Mouse (Mus musculus) spleen, adult 18-20 months (tissue): ENCODE results near the gene Syn3.

Experiments used
- DNase-seq, 2 experiments: peaks; one replicate each; pipeline ENCODE4 v3.0.0; 2022; ENCODE audit warnings: mixed read lengths in 2 of 2

The Syn3 gene

GRCm38 (mm10) chr10:86302761-86303494 is 195.8 kb downstream of the Syn3 start:
- DNase-seq, result peak in 1 of 2 experiments; percentile 13

DNA sequence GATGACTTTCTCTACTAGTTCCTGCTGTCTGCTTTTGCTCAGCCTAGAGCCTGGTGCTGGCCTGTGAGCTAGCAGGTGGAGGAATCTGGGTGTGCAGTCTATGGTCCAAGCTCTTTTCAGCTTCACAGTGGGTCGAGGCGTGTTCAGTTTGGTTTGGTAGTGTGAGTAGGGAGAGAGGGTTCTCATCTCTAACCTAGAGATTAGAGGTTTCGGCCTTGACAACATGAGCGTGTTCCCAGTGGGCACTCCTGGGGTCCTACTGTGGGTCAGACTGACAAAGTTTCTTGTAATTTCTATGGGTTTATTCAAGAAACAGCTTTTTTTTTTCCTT is 196.4 kb downstream of the Syn3 start:
- DNase-seq, result no peak

DNA sequence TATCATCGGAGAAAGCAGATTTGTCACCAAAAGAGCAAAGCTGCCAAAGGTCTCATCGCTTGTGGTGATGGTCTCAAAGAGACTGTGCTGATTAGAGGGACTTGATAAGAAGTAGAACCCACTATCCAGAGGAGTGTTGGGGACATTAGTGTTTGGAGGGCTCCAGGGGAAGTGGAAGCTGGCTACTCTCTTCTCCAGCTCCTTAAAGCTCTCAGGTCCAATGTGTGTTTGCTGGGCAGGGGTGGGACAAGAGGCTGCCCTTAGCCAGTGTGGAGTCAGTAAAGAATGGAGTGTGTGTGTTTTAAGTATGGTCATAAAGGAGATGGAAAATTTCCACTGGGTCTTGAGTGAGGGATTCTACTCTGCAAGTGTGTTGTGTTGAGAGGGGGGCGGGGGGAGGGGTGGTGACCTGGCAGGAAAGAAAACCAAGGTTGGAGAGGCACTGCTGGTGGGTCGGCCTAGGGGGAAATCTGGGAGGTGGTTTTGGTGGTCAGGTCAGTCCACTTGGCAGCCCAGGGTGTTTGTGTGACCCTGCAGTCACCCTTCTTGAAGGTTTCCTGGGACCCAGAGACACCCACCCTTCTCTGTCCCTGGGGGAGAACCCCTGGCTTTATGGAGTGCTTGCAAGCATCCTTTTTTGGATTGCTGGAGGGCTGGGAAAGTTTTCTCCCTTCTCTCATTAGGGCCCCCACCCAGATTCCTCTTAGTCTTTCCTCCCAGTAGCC is 196.9 kb downstream of the Syn3 start:
- no peak for DNase-seq

DNA sequence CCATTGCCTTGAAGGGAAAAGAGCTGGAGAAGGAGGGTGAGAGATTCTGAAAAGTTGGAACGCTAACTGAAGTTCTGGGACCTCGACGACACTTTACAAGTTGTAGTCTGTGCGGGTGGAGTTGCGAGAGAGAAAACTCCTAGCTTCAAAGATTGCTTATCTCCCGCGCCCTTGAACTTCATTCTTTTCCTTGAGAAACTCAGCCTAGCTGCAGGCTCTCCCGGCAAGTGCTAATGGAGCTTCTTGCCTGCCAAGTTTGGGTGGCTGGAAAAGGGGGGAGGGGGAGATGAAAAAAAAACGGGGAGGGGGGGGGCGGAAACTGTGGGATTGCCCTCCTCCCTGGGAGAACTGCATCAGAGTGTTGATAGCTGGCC is 197.6 kb downstream of the Syn3 start:
- no peak for DNase-seq

DNA sequence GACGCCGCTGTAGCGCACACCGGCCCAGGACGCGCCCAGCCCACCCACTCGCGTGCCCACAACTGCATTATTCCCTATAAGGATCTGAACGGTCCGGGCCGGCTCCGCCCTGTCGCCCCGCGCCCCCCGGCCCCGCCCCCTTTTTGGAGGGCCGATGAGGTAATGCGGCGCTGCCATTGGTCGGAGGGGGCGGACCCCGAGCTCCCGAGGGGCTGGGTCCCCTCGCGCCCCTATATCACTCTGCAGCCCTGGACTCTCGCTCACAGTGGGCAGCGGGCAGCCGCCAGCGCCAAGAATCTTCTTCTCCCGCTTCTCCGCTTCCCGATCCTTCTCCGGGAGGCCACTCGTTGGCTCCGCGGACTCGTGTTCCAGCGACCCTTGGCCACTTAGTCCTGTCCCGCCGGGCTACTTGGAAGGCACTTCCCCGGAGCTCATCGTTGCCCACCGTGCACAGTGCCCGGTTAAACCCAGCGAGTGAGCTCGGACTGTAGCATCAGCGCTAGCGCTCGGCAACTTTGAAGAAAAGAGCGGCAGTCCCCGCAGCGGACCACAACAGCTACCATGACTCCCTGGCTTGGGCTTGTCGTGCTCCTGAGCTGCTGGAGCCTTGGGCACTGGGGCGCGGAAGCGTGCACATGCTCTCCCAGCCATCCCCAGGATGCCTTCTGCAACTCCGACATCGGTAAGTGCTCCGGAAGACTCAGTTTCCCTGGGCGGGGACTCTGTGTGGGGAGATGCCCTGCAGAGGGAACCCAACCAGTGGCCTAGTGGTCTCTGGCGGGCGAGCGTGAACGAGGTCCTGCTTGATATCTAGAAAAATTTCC is 198.2 kb downstream of the Syn3 start, which contains the start of gene Timp3:
Timp3 (plus strand) TSS at position 80 of the 824 bp plus-strand sequence.
- DNase-seq, result peak in 1 of 2 experiments; percentile 9

- no peak for DNase-seq
Measured at GRCm38 (mm10) chr10:86299795-86300194, 198.9 kb downstream of the Syn3 start.

- no peak for DNase-seq
Measured at GRCm38 (mm10) chr10:86298326-86298725, 200.4 kb downstream of the Syn3 start.

GRCm38 (mm10) chr10:86297307-86297706 is 201.4 kb downstream of the Syn3 start:
- DNase-seq, result no peak

DNA sequence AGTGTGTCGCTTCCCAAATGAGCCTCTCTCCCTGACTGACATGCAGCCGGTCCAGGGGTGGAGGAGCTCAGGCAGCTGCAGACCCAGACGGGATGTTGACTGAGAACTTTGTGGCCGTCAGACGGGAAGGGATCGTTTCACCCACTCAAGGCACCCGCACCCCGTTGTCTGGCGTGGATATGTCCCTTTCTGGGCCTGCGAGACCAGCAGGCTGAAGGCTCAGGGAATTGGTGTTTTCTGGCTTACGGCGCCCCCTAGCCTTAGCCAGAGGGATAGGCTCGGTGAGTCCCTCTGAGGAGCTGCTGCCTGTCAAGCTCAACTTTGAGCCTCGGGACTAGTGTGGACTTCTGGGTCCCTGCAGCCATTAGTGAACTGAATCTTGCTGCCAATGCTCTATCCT is 202.6 kb downstream of the Syn3 start:
- DNase-seq, result peak; percentile 24 to 47

DNA sequence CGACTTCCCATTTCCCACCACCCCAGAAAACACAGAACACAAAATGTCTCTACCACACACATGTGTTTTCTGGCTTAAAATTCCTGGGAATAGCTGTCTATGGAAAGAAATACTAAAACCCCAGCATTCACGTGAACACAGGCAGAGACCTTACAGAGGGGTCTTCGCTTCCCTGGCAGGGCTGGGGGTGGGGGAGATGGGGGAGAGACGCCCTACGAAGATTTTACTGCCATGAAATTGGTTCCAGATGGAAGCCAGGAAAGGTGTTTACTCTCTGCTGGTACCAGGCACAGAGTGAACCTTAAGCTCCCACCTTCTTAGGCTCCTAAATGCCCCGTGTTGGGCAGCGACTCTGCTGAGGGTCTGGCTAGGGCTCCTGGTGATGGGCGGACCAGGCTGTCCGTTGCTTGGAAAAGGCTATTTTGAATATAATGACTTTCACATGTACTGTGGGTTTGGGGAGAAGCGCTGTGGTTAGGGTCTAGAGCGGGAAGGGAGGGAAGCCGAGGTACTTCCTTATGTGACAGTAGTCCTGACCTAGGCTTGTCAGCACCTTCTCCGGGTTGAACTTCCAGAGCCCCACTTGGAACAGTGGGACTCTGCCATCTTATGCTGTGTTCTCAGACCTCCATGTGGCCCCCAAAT is 203.1 kb downstream of the Syn3 start:
- no peak for DNase-seq

DNA sequence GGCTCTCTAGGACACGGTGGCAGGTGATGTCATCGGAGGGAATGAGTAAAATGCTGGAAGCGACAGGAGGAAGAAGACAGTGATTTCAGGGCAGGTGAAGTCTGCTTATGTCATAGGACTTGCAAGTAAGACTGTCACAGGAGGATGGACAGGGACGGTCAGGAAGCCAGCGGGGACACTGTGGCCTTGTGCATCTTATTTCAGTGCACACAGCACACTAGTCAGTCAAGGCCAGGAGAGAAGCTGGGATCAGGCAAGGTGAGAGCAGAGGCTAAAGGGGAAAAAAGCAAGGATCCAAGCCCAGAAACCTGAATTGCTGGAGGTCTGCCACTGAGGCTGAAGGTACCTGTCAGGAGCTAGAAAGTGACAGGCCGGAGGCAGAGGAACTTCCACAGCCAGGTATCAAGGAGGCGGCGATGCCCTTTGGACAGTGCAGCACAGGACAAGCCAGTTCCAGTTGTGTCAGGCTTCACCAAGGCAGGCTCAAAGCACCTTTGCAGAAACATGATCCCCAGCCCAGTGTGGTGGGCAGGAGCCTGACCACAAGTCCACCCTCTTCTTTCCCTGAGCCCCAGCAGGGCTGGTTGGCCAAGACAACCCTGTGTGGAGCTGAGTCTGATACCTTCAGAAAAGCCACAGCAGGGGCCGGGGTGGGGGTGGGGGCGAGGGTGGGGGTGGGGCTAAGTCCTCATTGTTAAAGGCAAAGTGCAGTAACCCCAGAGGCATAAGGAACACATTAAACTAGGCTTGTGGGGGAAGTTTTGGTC is 203.9 kb downstream of the Syn3 start:
- no peak for DNase-seq

DNA sequence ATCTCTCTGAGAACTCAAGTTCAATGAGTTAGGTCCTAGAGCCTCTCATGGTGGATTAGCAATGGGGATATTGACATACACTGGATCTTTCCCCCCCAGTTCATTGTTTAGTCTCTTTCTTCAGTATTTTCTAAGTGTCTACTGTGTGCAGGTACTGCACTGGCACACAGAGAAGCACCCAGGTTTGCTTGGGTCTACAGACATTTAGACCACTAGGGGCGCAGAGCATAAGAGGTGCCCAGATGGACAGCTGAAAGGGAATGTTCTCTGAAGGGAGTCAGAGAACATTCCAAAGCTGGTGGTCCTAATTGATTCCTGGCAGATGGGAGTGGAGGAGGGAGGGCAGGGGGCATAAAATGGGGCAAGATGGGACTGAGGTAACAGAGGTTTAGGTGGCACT is 204.8 kb downstream of the Syn3 start:
- no peak for DNase-seq

- no peak for DNase-seq
Measured at GRCm38 (mm10) chr10:86290109-86290771, 208.5 kb downstream of the Syn3 start.

DNA sequence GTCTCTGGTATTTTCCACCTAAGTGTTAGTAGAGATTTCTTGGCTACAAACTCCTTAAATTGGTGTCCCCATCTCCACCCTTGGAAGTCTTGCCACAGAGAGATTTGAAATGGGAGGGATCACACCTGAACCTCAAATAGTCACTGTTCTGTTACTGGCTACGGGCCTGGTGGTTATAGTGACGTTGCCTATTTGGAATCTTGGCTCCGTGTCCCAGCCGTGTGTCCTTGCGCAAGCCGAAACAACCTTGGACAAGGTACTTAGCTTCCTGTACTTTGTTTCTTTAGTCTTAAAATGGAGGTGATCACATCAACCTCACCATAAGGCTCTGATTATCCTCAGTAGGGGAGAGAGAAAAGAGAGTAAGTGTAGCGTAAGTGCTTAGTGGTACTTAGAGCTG is 212.2 kb downstream of the Syn3 start:
- no peak for DNase-seq

- DNase-seq, result no peak
Measured at GRCm38 (mm10) chr10:86281238-86281637, 217.5 kb downstream of the Syn3 start.

DNA sequence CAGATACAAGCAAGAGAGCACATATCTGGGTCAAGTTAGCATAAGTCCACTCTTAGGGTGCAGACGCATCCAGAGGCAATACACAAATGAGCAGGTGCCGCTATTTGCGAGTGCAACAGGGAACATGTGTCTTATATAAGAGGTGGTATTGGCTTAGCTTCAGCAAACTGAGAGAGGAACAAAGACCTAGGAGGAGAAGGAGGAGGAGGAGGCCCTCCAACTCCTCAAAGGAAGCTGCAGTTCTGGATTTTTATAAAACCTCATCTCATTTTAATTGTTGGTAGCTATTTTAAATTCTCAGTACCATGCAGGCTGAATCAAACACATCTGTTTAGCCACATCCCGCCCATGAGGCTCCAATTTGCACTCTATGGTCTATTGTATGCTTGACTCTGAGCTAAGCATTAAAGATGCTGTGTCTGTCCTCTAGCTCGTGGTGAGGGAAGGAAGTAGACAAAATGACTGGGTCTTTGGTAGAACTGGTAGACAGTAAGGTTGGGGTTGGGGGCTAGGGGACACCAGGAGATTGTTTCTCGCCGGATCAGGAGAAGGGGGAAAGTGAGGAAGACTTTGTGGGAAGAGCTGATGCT is 219.0 kb downstream of the Syn3 start:
- DNase-seq, result no peak

DNA sequence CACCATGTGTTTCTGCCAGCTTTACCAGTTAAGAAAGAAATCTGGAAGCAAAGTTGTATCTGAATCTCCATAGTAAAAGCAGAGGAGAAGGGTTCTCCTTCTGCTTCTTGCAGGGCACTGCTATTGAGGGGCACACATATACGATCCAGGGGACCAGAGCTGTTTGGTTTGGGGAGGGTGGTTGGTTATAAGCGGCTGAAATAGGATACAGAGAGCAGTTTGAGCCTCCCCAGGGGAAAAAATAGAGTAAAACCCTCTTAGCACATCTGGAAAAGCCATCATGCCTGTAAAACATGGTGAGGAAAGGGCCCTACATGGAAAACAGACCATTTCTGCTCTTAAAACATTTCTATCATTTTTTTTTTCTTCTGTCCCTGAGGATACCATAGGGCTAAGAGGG is 220.2 kb downstream of the Syn3 start:
- no peak for DNase-seq

DNA sequence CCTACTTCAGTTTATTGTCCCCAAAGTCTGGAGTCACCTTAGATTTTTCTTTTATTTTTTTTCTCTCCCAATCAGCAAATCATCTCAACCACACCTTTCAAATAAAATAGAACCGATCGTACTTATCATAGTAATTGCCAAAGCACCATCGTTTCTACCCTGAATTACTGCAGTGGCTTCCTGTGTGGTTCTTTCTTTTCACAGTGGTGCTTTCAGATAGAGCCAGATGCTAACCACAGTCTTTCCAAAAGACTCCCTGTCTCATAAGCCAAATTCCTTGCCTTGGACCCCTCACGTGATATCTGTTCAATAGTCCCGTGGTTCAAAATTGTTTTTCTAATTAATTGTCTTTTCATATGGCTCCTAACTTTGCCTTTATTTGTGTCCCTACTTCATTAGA is 221.4 kb downstream of the Syn3 start:
- DNase-seq, result no peak

GRCm38 (mm10) chr10:86275585-86275984 is 223.1 kb downstream of the Syn3 start:
- DNase-seq, result no peak

DNA sequence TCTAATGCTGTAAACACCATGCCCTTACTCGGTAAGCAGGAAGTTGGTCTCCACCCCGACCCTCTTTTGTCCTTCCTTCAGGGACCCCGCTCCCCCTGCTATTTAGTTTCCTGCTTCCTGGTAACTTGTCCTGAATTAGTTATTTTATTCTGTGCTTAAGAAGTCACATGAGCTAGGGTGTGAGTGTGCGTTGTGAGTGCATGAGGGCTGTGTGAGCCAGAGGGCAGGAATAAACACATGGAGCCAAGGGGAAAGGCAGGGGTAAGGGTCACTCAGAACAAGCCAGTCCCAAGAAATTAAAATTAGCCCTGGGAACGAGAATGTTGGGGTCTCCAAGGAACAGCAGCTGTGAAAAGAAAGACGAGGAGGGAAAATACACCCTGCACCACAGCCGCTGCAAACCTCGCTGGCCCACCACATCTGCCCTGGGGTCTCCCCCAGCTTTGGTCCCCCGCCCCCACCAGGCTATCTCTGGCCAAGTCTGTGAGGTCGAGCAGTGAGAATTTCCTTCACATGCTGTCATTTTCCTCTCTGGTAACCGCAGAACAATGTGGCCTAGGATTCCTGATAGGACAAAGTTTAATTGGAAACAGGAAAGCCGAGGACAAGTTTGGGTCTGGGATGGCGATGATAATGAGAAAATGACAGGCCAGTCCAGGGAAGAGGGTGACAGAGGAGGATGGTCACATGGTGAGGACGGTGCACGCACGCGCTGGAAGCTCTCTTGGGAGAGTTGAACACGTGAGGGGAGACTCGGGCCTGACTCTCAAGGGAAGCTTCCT is 225.1 kb downstream of the Syn3 start:
- no peak for DNase-seq

DNA sequence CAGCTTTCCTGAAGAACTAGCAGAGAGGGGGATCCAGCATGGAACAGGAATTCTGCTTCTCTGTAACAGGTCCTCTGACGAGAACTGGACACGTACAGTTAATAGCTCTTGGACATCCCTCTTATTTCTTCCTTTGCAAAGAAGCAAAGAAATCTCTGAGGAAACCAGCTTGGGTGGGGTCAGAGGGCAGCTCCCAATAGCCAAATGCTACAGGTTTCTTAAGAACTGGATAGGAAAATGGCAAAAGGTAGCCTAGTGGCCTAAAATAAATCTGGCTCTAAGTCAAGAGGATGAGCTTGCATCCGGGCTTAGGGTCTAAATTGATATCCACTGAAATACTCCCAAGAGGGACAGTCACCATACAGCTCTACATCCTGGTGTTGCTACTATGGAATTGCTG is 225.9 kb downstream of the Syn3 start:
- DNase-seq, result no peak
